Mouse (Mus musculus) cortical plate, adult 2 months (tissue): Measurements from ENCODE around the gene Rtca.

ENCODE experiments used
- CTCF ChIP-seq: fragments of 200-500 bp; IDR thresholded peaks from 2 replicates; pipeline ENCODE4 v1.5.1; 2011; ENCODE audit warnings: mild to moderate bottlenecking, control low read depth, low read length; ENCODE audit not compliant: insufficient read depth; ENCODE audit errors: extremely low read depth
- POLR2A ChIP-seq: fragments of 200-500 bp; IDR thresholded peaks from 2 replicates; pipeline ENCODE4 v1.6.1; 2011; ENCODE audit warnings: mild to moderate bottlenecking, low read length, control low read depth; ENCODE audit not compliant: insufficient read depth; ENCODE audit errors: extremely low read depth

- TF ChIP-seq CTCF: no peak
- no peak for TF ChIP-seq POLR2A
These were observed 63.7 kb downstream of the Rtca start for GRCm38 (mm10) chr3:116444327-116444726.
